Mouse (Mus musculus): Measurements from ENCODE around the gene Hdgfl3. TPM values are rescaled to one million over a fixed set of nuclear protein-coding genes. Genes with fewer than 3 reads are reported as not detected.

The Hdgfl3 gene
- total and polyA plus RNA-seq, 2 experiments from 2014 or later = 7.3 to 10.2 TPM

DNA sequence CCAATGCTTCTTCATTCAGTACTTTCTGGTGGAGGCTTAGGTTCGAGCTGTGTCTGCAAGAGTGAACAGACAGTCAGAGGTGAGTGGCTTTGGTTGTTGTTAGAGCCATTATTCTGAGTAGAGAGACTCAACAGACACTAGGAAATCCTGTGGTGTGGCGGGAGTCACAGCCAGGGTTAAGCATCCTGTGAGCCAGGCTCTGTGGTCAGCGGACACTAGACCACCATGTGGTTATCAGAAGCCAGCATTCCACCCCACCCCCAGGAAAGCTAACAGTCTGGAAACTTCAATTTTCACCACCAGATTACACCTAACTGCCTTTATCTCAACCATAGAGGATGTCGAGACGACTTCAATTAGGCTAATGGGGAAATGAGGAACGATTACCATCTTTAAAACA lies 34.7 kb upstream of the Hdgfl3 start:
- DNase-seq (ENCODE audit: low spot score) (no peak), ATAC-seq (ENCODE audit: insufficient read depth, low read depth) (no peak)
- H3K36me3 ChIP-seq (replicated peaks; ENCODE audit: control insufficient read depth, insufficient read depth, low read length) = no peaks in the 10 kb centered on the region
- no peak overlapping the region for H3K9ac ChIP-seq (replicated peaks; ENCODE audit: low read depth, low read length)
- TF ChIP-seq CTCF (IDR thresholded peaks at IDR 0.05; ENCODE audit: low read depth) (no peak), EP300 (IDR thresholded peaks at IDR 0.05; ENCODE audit: low read depth) (no peak)
- H3K4me3 ChIP-seq (ENCODE audit: low read depth, low read length) = no peak overlapping the region
- H3K27me3 ChIP-seq (ENCODE audit: control insufficient read depth, insufficient read depth, low read length) = 0 out of 2 replicates have a peak, but pooled peaks cover 4% of the 10 kb centered on the region
- H3K4me2 ChIP-seq (ENCODE audit: low read depth, low read length) = no peak overlapping the region
- H3K4me1 ChIP-seq (ENCODE audit: control insufficient read depth, insufficient read depth) = no peaks in the 10 kb centered on the region
- H3K9me3 ChIP-seq (replicated peaks; ENCODE audit: control insufficient read depth, low read length) = no peaks in the 10 kb centered on the region
- no peak overlapping the region for H3K27ac ChIP-seq (ENCODE audit: low read depth)
- 46% methylated on average over 6 of the region's 6 CpGs for WGBS

DNA sequence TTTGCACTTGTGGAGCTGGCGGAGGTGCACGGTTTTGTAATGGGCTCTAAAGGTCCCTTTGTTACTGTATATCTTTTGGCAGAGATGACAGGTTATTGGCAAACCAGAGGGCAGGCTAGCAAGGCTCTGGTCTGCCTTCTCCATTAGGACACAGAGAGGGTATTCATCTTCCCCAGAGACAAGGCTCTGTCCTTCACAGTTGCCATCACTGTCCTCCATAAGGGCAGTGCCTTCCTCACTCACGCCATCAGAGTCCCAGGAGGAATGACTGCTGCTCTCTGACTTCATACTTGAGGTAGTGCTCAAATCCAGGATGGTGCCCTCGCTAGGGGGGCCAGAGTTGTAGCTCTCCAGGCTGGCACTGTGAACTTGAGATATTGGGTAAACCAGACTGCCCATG lies 34.2 kb upstream of the Hdgfl3 start:
- TF ChIP-seq CTCF (IDR thresholded peaks at IDR 0.05; ENCODE audit: low read depth) (no peak), EP300 (IDR thresholded peaks at IDR 0.05; ENCODE audit: low read depth) (no peak)
- ATAC-seq (ENCODE audit: insufficient read depth, low read depth) = no peak
- Histone ChIP-seq H3K9ac (replicated peaks; ENCODE audit: low read depth, low read length) (no peak overlapping the region), H3K27ac (ENCODE audit: low read depth) (no peak overlapping the region), H3K27me3 (ENCODE audit: control insufficient read depth, insufficient read depth, low read length) (0 out of 2 replicates have a peak, but pooled peaks cover 4% of the 10 kb centered on the region), H3K4me1 (ENCODE audit: control insufficient read depth, insufficient read depth) (no peaks in the 10 kb centered on the region), H3K36me3 (replicated peaks; ENCODE audit: control insufficient read depth, insufficient read depth, low read length) (no peaks in the 10 kb centered on the region), H3K9me3 (replicated peaks; ENCODE audit: control insufficient read depth, low read length) (no peaks in the 10 kb centered on the region), H3K4me2 (ENCODE audit: low read depth, low read length) (no peak overlapping the region), H3K4me3 (ENCODE audit: low read depth, low read length) (no peak overlapping the region)
- no peak for DNase-seq (ENCODE audit: low spot score)
- 71% methylated on average over 4 of the region's 4 CpGs for WGBS

DNA sequence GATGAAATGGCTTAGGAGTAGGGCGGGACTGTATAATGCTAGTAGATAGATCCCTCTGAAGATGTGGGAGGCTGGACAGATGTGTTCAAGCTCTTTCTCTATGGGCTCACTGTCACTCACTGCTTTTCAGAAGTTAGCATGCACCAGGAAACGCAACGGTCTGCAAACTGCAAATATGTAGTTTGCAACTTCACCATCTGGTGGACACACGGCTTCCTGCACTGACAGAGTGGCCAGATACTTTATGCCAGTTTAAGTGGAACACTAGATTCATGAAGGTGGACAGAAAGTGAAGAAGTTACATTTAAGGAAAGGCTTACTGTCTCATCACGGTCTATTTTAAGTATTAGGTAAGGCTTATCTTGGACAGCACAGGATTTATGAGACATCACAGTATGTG lies 31.9 kb upstream of the Hdgfl3 start:
- no peaks in the 10 kb centered on the region for H3K4me1 ChIP-seq (ENCODE audit: control insufficient read depth, insufficient read depth)
- no peak for DNase-seq (ENCODE audit: low spot score)
- H3K36me3 ChIP-seq (replicated peaks; ENCODE audit: control insufficient read depth, insufficient read depth, low read length) = no peaks in the 10 kb centered on the region
- H3K9me3 ChIP-seq (replicated peaks; ENCODE audit: control insufficient read depth, low read length) = no peaks in the 10 kb centered on the region
- ATAC-seq (ENCODE audit: insufficient read depth, low read depth) = no peak
- no peak overlapping the region for H3K27ac ChIP-seq (ENCODE audit: low read depth)
- 72% methylated on average over 5 of the region's 5 CpGs for WGBS
- TF ChIP-seq CTCF (IDR thresholded peaks at IDR 0.05; ENCODE audit: low read depth) = no peak
- no peak for TF ChIP-seq EP300 (IDR thresholded peaks at IDR 0.05; ENCODE audit: low read depth)
- no peak overlapping the region for H3K4me3 ChIP-seq (ENCODE audit: low read depth, low read length)
- H3K9ac ChIP-seq (replicated peaks; ENCODE audit: low read depth, low read length) = no peak overlapping the region
- no peaks in the 10 kb centered on the region for H3K27me3 ChIP-seq (ENCODE audit: control insufficient read depth, insufficient read depth, low read length)
- H3K4me2 ChIP-seq (ENCODE audit: low read depth, low read length) = no peak overlapping the region

DNA sequence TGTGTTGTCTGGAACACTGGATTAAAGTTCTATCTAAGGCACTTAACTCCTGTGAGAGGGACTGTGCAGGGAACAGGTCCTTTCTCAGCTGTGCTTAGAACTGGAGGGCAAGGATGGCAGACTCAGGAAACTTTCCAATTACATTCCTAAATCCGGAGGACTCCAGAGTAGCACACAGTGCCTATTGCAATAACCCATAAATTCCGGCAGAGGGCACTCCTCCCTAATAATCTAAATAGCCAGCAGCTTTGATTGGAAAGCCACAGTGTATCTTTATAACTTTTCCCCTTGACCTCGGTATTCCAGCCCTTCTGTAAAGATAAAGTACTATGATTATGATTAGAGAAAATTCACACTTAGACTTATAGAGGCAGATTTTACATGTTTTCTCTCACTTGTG lies 25.4 kb upstream of the Hdgfl3 start:
- Histone ChIP-seq H3K36me3 (replicated peaks; ENCODE audit: control insufficient read depth, insufficient read depth, low read length) (no peaks in the 10 kb centered on the region), H3K4me1 (ENCODE audit: control insufficient read depth, insufficient read depth) (no peaks in the 10 kb centered on the region), H3K27me3 (ENCODE audit: control insufficient read depth, insufficient read depth, low read length) (0 out of 2 replicates have a peak, but pooled peaks cover 5% of the 10 kb centered on the region), H3K27ac (ENCODE audit: low read depth) (no peak overlapping the region), H3K4me3 (ENCODE audit: low read depth, low read length) (no peak overlapping the region), H3K4me2 (ENCODE audit: low read depth, low read length) (no peak overlapping the region), H3K9ac (replicated peaks; ENCODE audit: low read depth, low read length) (no peak overlapping the region), H3K9me3 (replicated peaks; ENCODE audit: control insufficient read depth, low read length) (no peaks in the 10 kb centered on the region)
- peak; percentile 70 for DNase-seq (ENCODE audit: low spot score)
- ATAC-seq (ENCODE audit: insufficient read depth, low read depth) = no peak
- 3% methylated on average over 3 of the region's 3 CpGs for WGBS
- TF ChIP-seq CTCF (IDR thresholded peaks at IDR 0.05; ENCODE audit: low read depth) (peak; percentile 80), EP300 (IDR thresholded peaks at IDR 0.05; ENCODE audit: low read depth) (no peak)

DNA sequence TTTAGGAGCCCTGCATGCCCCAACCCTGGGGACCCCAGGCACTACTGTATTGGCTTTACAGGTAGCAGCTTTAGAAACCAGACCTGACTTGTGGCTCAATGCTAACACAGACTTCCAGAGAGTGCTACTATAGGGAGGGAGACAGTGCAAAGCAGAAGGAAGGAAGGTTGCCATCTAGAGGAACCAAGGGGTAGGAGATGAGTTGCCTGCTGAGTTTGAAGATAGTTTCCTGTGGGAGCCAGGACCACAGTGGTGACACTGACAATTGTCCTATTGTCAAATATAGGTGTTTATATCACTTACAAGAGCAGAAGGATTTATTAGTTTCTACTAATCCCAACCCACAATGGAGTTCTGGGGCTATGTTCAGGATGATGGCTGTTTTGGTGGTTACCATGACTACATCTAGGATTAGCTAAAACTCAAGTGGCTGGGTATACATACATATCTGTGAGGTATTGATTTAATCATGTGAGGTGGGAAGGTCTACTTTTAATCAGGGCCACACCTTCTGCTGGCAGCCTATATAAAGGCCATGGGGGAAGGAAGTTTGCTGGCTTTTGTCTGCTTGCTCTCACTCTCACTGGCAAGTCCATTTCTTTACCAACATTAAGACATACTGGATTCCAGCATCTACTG lies 20.1 kb upstream of the Hdgfl3 start:
- no peak overlapping the region for H3K4me2 ChIP-seq (ENCODE audit: low read depth, low read length)
- peak; percentile 69 for TF ChIP-seq CTCF (IDR thresholded peaks at IDR 0.05; ENCODE audit: low read depth)
- TF ChIP-seq EP300 (IDR thresholded peaks at IDR 0.05; ENCODE audit: low read depth) = no peak
- no peak overlapping the region for H3K9ac ChIP-seq (replicated peaks; ENCODE audit: low read depth, low read length)
- no peaks in the 10 kb centered on the region for H3K36me3 ChIP-seq (replicated peaks; ENCODE audit: control insufficient read depth, insufficient read depth, low read length)
- 0 out of 2 replicates have a peak, but pooled peaks cover 5% of the 10 kb centered on the region for H3K27me3 ChIP-seq (ENCODE audit: control insufficient read depth, insufficient read depth, low read length)
- H3K4me3 ChIP-seq (ENCODE audit: low read depth, low read length) = no peak overlapping the region
- ATAC-seq (ENCODE audit: insufficient read depth, low read depth) (0 out of 2 replicates have a peak, but pooled peaks have one; percentile 49), DNase-seq (ENCODE audit: low spot score) (peak; percentile 30)
- H3K9me3 ChIP-seq (replicated peaks; ENCODE audit: control insufficient read depth, low read length) = no peaks in the 10 kb centered on the region
- no peaks in the 10 kb centered on the region for H3K4me1 ChIP-seq (ENCODE audit: control insufficient read depth, insufficient read depth)
- H3K27ac ChIP-seq (ENCODE audit: low read depth) = no peak overlapping the region

- no peak for DNase-seq (ENCODE audit: low spot score)
- Histone ChIP-seq H3K9me3 (replicated peaks; ENCODE audit: control insufficient read depth, low read length) (no peaks in the 10 kb centered on the region), H3K4me3 (ENCODE audit: low read depth, low read length) (no peak overlapping the region), H3K27me3 (ENCODE audit: control insufficient read depth, insufficient read depth, low read length) (no peaks in the 10 kb centered on the region), H3K9ac (replicated peaks; ENCODE audit: low read depth, low read length) (no peak overlapping the region), H3K4me1 (ENCODE audit: control insufficient read depth, insufficient read depth) (no peaks in the 10 kb centered on the region), H3K4me2 (ENCODE audit: low read depth, low read length) (no peak overlapping the region), H3K36me3 (replicated peaks; ENCODE audit: control insufficient read depth, insufficient read depth, low read length) (no peaks in the 10 kb centered on the region), H3K27ac (ENCODE audit: low read depth) (no peak overlapping the region)
- 64% methylated on average over 2 of the region's 2 CpGs for WGBS
- TF ChIP-seq CTCF (IDR thresholded peaks at IDR 0.05; ENCODE audit: low read depth) (no peak), EP300 (IDR thresholded peaks at IDR 0.05; ENCODE audit: low read depth) (no peak)
- ATAC-seq (ENCODE audit: insufficient read depth, low read depth) = no peak
Observed at GRCm38 (mm10) chr7:81950499-81950898, 16.2 kb upstream of the Hdgfl3 start.

Data from heart, postnatal 0 days (tissue).